Mouse (Mus musculus): ENCODE results near the gene CN725425. TPM values are rescaled to one million over a fixed set of nuclear protein-coding genes. Genes with fewer than 3 reads are reported as not detected.

CN725425 gene
- polyA plus RNA-seq, 1 experiment from 2014 or later: not detected

DNA sequence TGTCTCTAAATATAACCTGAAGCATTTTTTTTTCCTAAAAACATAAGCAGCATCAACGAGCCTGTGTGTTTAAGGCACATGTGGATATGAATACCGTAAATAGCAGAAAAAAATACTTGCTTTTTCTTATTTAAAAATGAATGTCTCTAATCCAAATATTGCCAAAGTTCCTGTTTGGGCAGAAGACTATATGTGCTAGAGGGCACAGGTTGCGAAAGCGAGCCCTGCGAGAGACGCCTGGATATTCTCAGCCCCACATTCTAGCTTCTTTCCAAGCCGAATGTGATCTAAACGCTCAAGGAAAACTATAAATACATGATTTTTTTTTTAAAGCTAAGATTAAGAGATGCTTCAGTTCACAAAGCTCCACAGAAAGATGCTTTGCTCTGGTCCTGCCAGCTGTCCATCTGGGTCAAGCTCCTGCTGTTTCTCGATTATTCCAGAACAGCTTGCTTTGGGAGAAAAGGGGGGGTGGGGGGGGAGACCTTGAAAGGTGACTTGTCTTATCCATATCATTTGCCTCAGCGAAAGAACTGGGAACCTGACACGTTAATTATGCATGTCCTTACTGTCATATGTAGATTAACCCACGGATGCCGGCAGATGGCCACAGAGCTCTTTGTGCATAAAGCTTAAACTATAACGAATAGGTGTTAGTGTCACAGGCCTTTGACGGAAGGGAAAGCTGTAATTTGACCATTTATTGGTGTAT, 19.2 kb upstream of the CN725425 start:
- H3K27ac ChIP-seq: no peak overlapping the region
- WGBS: 69% methylated on average over 15 of the region's 15 CpGs
- H3K27me3 ChIP-seq: no peaks in the 10 kb centered on the region
- no peak overlapping the region for H3K9ac ChIP-seq
- no peaks in the 10 kb centered on the region for H3K4me1 ChIP-seq
- no peaks in the 10 kb centered on the region for H3K36me3 ChIP-seq
- H3K4me2 ChIP-seq: no peak overlapping the region
- ATAC-seq (ENCODE audit: borderline replicate concordance, extremely low read depth, low FRiP score, low TSS enrichment): no peak
- H3K4me3 ChIP-seq: no peak overlapping the region
- no peaks in the 10 kb centered on the region for H3K9me3 ChIP-seq

DNA sequence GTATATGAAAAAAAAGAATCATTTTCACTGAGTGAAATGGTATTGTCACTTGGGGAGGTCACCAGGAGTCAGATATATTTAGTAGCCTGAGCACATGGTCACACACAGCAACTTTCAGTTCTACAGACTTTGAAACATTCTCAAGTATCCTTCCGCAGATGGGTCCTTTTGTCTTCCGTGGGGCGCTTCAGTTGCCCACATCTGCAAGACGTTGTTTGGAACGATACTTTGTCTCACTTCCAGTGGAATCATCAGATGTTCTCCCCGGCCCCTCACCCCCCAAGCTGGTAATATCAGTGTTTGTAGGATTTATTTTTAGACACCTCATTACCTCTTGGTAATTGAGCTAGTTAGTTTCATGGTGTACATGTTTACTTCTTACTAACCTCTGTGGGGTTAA, 12.9 kb upstream of the CN725425 start:
- H3K4me2 ChIP-seq: no peak overlapping the region
- H3K4me3 ChIP-seq: no peak overlapping the region
- ATAC-seq (ENCODE audit: borderline replicate concordance, extremely low read depth, low FRiP score, low TSS enrichment): no peak
- H3K9ac ChIP-seq: no peak overlapping the region
- no peaks in the 10 kb centered on the region for H3K27me3 ChIP-seq
- H3K9me3 ChIP-seq: no peaks in the 10 kb centered on the region
- 75% methylated on average over 6 of the region's 6 CpGs for WGBS
- H3K27ac ChIP-seq: no peak overlapping the region
- no peaks in the 10 kb centered on the region for H3K36me3 ChIP-seq
- H3K4me1 ChIP-seq: peaks cover 9% of the 10 kb centered on the region

DNA sequence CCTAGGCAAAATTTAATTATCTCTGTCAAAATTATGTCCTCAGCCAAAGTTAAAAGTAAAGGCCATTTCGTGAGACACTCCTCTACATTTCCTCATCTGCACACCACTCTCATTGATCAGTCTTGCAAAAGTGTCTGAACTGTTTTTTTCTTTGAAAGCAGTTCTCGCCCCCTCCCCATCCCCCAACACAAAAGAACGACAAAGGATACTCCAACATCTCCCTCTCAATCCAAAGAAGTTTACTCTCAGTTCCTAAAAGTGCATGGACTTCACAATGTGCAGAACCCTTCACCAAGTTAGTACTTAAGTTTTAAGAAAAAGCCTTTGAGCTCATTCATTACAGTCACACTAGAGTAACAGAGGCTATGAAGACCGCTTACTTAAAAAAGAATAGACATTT, 9.3 kb upstream of the CN725425 start:
- Histone ChIP-seq H3K27ac (no peak overlapping the region), H3K4me2 (peak overlapping the region; percentile 79), H3K27me3 (no peaks in the 10 kb centered on the region), H3K4me3 (peak overlapping the region; percentile 40), H3K36me3 (no peaks in the 10 kb centered on the region), H3K9ac (no peak overlapping the region), H3K9me3 (no peaks in the 10 kb centered on the region), H3K4me1 (peaks cover 10% of the 10 kb centered on the region)
- 35% methylated on average over 4 of the region's 4 CpGs for WGBS
- no peak for ATAC-seq (ENCODE audit: borderline replicate concordance, extremely low read depth, low FRiP score, low TSS enrichment)

DNA sequence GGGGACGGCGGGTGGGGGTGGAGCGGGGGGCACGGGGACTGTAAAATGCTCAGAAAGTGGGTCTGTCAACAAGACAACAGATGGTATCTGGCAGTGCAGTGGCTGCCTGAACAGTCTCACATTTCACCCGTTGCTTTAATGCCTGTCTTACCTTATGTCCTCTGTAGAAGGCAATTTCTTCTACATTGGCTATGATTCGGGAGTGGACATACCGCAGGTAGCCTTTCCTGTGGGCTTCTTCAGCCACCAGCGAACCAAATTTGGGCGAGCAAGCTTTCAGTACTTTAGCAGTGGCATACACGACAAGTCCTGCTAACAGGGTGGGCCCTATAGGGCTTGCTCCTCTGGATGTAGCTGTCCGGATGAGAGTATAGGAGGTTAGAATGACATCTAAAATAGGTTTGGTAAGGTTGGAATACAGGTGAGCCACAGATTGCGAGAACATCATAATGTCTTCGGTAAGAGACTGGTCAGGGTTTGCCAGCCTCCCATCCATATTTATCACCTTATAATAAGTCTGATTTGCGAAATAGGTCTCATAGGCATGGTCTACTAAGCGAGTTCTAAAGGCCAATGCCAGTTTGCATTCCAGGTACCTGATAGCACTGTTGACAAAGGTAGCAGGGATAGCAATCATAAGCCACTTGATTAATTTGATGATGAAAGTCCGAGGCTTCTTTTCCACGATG, 8.6 kb upstream of the CN725425 start:
- Histone ChIP-seq H3K27ac (peak overlapping the region; percentile 73; the same call in 1 of the 2 replicates), H3K9ac (peak overlapping the region; percentile 39)
- WGBS: 34% methylated on average over 17 of the region's 17 CpGs

DNA sequence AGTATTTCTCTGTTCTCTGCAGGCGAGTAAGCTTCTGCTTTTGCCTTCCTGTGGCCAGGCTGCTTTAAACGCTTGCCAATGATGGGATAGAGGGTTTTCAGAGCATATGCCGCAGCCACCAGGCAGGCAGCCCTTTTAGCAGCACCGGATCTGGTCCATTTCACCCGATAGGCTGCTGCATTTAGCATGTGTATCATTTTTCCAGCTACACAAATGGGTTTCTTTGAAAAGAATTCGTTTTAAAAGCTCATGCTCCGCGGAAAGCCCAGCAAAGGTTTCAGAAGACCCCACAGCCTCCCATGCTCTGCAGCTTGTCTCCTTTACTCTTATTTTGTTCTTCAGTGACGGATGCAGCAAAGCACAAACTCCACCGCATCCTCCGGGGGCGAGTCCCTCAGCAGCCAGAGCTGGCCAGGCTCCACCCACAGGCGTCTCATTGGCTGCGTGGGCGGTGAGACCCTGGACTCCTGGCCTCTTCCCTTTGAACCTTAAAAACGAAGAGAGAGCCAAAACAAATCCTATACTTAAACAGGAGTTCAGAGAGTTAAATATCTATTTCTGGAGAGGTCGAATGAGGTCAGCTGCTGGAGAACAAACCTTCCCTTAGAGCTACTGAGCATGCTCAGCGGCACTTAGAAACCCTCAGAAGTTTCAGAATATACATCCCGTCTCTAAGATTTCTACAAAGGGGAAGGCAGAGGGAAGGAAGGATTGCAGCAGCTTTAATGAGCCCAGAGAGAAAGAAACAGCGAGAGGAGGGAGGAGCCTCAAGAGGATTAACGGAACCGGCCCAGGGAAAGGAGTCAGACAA, 7.7 kb upstream of the CN725425 start, which contains the start of gene Abcd2:
TSS of gene Abcd2 (minus strand) at position 388 of the 811 bp plus-strand sequence.
- H3K9ac ChIP-seq: peak within 1 kb of the TSS; percentile 39
- H3K27me3 ChIP-seq: no peaks in the 10 kb centered on the region
- H3K9me3 ChIP-seq: no peaks in the 10 kb centered on the region
- no peaks in the 10 kb centered on the region for H3K36me3 ChIP-seq
- H3K4me1 ChIP-seq: peaks cover 10% of the 10 kb centered on the region
- H3K4me2 ChIP-seq: peak within 1 kb of the TSS; percentile 79
- WGBS: under 1% methylated on average over 22 of the region's 22 CpGs
- H3K27ac ChIP-seq: peak within 1 kb of the TSS; percentile 73
- H3K4me3 ChIP-seq: peak within 1 kb of the TSS; percentile 40
- ATAC-seq (ENCODE audit: borderline replicate concordance, extremely low read depth, low FRiP score, low TSS enrichment): peak; percentile 96

More for the DNA sequence above, 8.6 kb upstream of the CN725425 start:
- no peak for ATAC-seq (ENCODE audit: borderline replicate concordance, extremely low read depth, low FRiP score, low TSS enrichment)
- Histone ChIP-seq H3K9me3 (no peaks in the 10 kb centered on the region), H3K36me3 (no peaks in the 10 kb centered on the region), H3K4me3 (peak overlapping the region; percentile 40), H3K4me2 (peak overlapping the region; percentile 79), H3K4me1 (peaks cover 10% of the 10 kb centered on the region), H3K27me3 (no peaks in the 10 kb centered on the region)

DNA sequence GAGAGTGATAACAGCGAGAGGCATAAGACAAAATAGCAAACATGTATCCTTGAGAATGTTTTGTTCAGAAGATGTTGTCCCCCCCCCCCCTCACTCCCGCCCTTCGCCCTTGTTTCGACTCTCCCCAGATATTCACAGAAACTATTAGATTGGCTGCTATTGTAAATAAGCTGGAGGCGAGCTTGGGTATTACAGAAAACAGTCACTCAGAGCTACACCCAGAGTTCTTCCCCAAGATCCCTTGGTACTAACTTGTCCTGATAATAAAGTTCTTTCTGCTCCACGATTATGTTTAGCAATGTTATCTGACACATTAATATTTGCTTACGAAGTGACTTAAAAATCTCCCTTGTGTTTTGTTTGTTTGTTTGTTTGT, 7.1 kb upstream of the CN725425 start:
- peaks cover 10% of the 10 kb centered on the region for H3K4me1 ChIP-seq
- H3K9me3 ChIP-seq: no peaks in the 10 kb centered on the region
- H3K9ac ChIP-seq: peak overlapping the region; percentile 39
- H3K27me3 ChIP-seq: no peaks in the 10 kb centered on the region
- peak overlapping the region; percentile 40 for H3K4me3 ChIP-seq
- no peaks in the 10 kb centered on the region for H3K36me3 ChIP-seq
- peak overlapping the region; percentile 73 for H3K27ac ChIP-seq
- H3K4me2 ChIP-seq: peak overlapping the region; percentile 79
- ATAC-seq (ENCODE audit: borderline replicate concordance, extremely low read depth, low FRiP score, low TSS enrichment): peak; percentile 51
- WGBS: 7% methylated on average over 7 of the region's 7 CpGs

DNA sequence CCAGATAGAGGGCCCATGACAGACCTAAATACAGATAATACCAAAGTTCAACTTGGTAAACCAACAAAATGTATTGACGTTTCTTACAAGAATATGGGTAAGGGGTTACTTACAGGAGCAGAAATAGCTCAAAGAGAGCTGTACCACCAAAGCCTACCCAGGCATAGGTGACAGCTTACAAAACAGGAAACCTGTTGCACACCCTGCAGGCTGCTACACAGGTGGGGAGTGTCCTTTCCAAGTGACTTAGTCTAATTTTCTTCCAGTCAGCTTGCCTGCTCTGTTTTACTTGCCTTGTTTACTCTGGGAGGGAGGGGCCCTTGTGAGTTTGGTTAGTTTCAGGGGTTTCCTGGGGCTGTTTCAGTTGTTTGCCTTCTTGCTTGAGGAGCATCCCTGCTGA, 1.5 kb downstream of the CN725425 start:
- Histone ChIP-seq H3K4me1 (no peaks in the 10 kb centered on the region), H3K27me3 (no peaks in the 10 kb centered on the region), H3K9me3 (no peaks in the 10 kb centered on the region), H3K4me2 (no peak overlapping the region), H3K9ac (no peak overlapping the region), H3K36me3 (no peaks in the 10 kb centered on the region), H3K27ac (no peak overlapping the region), H3K4me3 (no peak overlapping the region)
- no peak for ATAC-seq (ENCODE audit: borderline replicate concordance, extremely low read depth, low FRiP score, low TSS enrichment)
- WGBS: 88% methylated on average over 1 of the region's 1 CpGs

DNA sequence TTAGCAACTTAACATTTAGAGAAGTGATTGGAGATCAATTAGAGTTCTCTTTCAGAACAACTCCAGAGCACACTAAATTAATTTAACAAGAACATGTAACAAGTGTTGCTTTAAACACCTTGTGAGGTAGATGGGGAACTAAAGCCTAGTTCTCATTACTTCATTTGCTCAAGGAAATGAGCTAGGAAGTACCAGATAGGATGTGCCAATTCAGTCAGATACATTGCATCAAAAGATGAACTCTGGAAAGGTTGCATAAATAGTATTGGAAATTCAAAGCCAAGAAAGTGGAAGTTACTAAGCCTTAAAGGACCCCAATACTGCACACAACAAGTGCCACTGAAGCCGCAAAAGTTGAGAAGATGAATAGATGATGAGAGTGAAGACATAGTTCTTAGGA, 3.2 kb downstream of the CN725425 start:
- WGBS: 89% methylated on average over 1 of the region's 1 CpGs

DNA sequence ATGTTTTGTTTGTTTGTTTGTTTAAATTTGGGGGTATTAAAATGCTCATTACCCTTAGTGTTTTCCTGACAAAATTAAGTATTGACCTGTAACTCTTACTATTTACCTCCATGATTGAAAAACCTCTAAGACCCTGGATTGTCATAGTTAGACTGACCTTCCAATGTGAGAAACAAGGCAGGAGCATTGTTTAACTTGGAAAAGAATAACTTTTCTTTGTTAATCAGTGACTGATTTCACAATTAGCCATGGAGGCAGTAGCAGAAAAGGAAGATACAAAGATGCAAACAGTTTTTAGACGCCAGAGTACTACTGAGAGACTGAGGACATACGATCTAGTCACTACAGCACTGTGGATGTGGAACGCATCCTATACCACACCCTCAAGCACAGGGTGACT, 4.2 kb downstream of the CN725425 start:
- WGBS: 88% methylated on average over 3 of the region's 3 CpGs
- H3K27ac ChIP-seq: no peak overlapping the region
- no peak overlapping the region for H3K4me2 ChIP-seq
- no peak for ATAC-seq (ENCODE audit: borderline replicate concordance, extremely low read depth, low FRiP score, low TSS enrichment)
- H3K36me3 ChIP-seq: no peaks in the 10 kb centered on the region
- no peak overlapping the region for H3K4me3 ChIP-seq
- no peaks in the 10 kb centered on the region for H3K9me3 ChIP-seq
- no peaks in the 10 kb centered on the region for H3K4me1 ChIP-seq
- no peak overlapping the region for H3K9ac ChIP-seq
- no peaks in the 10 kb centered on the region for H3K27me3 ChIP-seq

More for the DNA sequence above, 3.2 kb downstream of the CN725425 start:
- no peaks in the 10 kb centered on the region for H3K9me3 ChIP-seq
- H3K9ac ChIP-seq: no peak overlapping the region
- no peak overlapping the region for H3K4me2 ChIP-seq
- ATAC-seq (ENCODE audit: borderline replicate concordance, extremely low read depth, low FRiP score, low TSS enrichment): no peak
- no peaks in the 10 kb centered on the region for H3K36me3 ChIP-seq
- H3K27me3 ChIP-seq: no peaks in the 10 kb centered on the region
- H3K4me1 ChIP-seq: no peaks in the 10 kb centered on the region
- no peak overlapping the region for H3K4me3 ChIP-seq
- no peak overlapping the region for H3K27ac ChIP-seq

DNA sequence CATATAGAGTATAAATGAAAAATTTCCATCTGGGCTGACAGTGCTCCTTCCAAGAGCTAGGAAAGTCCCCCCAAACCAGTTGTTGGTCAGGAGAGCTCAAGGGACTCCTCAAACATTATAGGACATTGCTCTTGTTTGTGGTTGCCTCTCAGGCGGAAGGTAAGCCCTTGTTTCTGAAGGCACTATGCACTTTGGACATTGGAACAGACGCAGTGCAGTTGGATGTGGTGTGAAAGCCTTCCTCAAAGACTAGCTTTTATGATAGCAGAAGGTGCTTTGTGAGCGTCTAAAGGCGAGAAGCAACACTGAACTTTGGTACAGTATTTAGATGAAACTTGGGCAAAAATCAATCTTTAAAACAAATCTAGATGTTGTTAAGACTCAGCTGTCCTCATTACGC, 7.2 kb downstream of the CN725425 start:
- Histone ChIP-seq H3K27me3 (no peaks in the 10 kb centered on the region), H3K4me2 (no peak overlapping the region), H3K4me3 (no peak overlapping the region), H3K9me3 (no peaks in the 10 kb centered on the region), H3K36me3 (no peaks in the 10 kb centered on the region), H3K9ac (no peak overlapping the region), H3K4me1 (no peaks in the 10 kb centered on the region), H3K27ac (no peak overlapping the region)
- no peak for ATAC-seq (ENCODE audit: borderline replicate concordance, extremely low read depth, low FRiP score, low TSS enrichment)
- WGBS: 87% methylated on average over 5 of the region's 5 CpGs

DNA sequence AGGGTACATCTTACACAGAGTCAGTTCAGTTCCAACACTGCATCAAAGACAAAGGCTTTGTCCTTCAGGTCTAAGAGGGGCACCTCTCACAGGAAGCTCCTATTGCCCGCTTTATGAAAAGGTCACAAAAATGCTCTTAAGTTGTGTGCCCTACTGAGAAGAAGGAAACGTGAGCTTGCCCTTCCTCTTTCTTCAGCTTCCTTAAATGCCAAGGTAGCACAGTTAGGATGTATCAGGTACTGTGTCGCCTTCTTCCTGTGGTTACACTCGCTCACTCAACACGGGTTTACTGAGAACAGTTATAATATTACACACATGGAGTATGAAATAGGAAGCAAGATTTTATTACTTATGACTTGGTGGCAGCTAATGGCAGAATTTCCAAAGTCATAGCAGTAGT, 38.0 kb downstream of the CN725425 start:
- H3K4me1 ChIP-seq: no peaks in the 10 kb centered on the region
- H3K9me3 ChIP-seq: no peaks in the 10 kb centered on the region
- WGBS: 71% methylated on average over 5 of the region's 5 CpGs

More for the DNA sequence above, 38.0 kb downstream of the CN725425 start:
- H3K4me2 ChIP-seq: no peak overlapping the region
- H3K27ac ChIP-seq: no peak overlapping the region
- no peak for ATAC-seq (ENCODE audit: borderline replicate concordance, extremely low read depth, low FRiP score, low TSS enrichment)
- H3K36me3 ChIP-seq: no peaks in the 10 kb centered on the region
- H3K4me3 ChIP-seq: no peak overlapping the region
- H3K27me3 ChIP-seq: no peaks in the 10 kb centered on the region
- H3K9ac ChIP-seq: no peak overlapping the region
